Mouse (Mus musculus): ENCODE data around the gene Lrriq4. TPM values are rescaled to one million over a fixed set of nuclear protein-coding genes. Genes with fewer than 3 reads are reported as not detected.

The Lrriq4 gene
- not detected in 2 replicates for polyA plus RNA-seq (2016; fragmentation: Nextera tagmentation; extraction: Ambion mirVana)

DNA sequence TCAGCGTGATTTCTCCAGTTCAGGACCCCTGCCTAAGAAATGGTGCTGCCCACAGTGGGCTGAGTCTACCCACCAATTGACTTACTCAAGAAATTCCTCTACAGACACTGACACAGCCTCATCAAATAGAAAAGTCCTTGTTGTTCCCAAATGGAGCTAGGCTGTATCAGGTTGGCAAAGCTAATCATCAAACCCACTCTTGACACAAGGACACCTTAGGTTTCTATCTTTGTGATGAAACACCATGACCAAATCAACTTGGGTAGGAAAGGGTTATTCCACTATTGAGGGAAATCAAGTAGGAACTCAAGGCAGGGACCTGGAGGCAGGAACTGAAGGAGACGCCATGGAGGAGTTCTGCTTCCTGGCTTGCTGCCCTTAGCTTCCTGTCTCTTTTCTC, at the start of gene Lrriq4:
Lrriq4 (plus strand) TSS at position 301 of the 400 bp plus-strand sequence.
- peaks cover 12% of the 10 kb centered on the region for H3K27me3 ChIP-seq
- no peak within 1 kb of the TSS for H3K4me2 ChIP-seq (replicated peaks)
- WGBS, result 82% methylated on average over 2 of the region's 2 CpGs
- H3K27ac ChIP-seq, result no peak within 1 kb of the TSS
- H3K36me3 ChIP-seq, result no peaks in the 10 kb centered on the region
- no peak within 1 kb of the TSS for H3K4me3 ChIP-seq
- H3K9ac ChIP-seq, result no peak within 1 kb of the TSS
- ATAC-seq (ENCODE audit: low FRiP score), result no peak
- H3K4me1 ChIP-seq, result peaks cover 4% of the 10 kb centered on the region
- H3K9me3 ChIP-seq (replicated peaks), result no peaks in the 10 kb centered on the region

DNA sequence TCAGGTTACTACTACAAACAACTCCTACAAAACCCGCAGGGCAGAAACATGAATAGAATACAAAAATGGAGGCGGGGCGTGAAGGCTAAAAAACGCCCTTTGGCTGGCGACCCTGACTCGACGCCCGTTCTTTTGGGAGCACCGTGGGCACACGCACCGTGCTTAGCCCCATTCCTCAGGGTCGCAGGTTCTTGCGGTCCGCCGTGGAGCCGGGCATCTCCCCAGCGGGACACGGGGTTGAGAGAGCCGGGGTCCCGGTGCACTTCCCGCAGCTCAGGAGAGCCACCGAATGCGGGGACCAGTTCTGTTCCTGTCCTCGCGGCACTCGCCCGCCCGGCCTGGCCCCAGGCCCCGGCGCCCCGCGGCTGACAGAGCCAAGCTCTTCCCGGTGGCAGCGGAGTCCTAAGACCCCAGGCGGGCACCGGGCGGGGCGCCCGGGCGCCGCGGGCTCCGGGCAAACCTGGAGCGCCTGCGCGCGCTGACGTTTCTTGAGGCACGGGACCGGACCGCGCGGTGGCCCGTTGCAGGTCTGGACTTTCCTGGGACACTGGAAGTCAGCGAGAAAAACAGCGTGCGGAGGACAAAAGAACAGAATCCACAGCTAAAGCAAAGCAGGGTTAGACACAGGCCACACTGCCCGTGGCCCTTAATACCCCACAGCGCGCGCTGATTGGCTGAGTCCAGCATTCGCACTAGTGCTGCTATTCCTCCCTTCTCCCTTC, 49.0 kb upstream of the Lrriq4 start:
- peaks cover 4% of the 10 kb centered on the region; the same call in 1 of the 2 replicates for H3K27me3 ChIP-seq
- peak overlapping the region; percentile 83 for H3K27ac ChIP-seq
- H3K4me1 ChIP-seq, result peaks cover 16% of the 10 kb centered on the region
- H3K4me2 ChIP-seq (replicated peaks), result peak overlapping the region; percentile 74
- ATAC-seq (ENCODE audit: low FRiP score), result peak; percentile 82
- peak overlapping the region; percentile 82 for H3K4me3 ChIP-seq
- H3K9ac ChIP-seq, result peak overlapping the region; percentile 87
- WGBS, result under 1% methylated on average over 62 of the region's 62 CpGs
- H3K9me3 ChIP-seq (replicated peaks), result no peaks in the 10 kb centered on the region
- H3K36me3 ChIP-seq, result no peaks in the 10 kb centered on the region

DNA sequence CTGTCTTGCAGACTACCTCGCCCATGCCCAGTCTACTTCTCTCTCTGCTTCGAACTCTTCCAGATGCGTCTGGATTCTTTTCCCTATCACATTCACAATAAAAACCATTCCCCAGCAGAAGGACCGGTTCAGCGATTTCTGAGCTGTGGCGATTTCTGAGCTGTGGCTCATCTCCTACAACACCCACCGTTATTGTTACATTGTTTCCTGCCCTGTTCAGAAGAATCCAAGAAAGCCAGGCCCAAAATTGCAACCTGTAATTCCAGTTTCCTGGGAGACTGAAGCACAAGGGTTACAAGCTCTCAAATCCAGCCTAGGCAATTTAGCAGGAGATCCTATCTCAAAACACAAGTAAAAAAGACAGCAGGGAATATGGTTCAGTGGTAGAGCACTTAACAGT, 47.0 kb upstream of the Lrriq4 start:
- ATAC-seq (ENCODE audit: low FRiP score), result no peak
- Histone ChIP-seq H3K4me1 (peaks cover 20% of the 10 kb centered on the region), H3K4me2 (replicated peaks) (no peak overlapping the region), H3K36me3 (no peaks in the 10 kb centered on the region), H3K9ac (no peak overlapping the region), H3K27me3 (peaks cover 4% of the 10 kb centered on the region; the same call in 1 of the 2 replicates), H3K9me3 (replicated peaks) (no peaks in the 10 kb centered on the region), H3K4me3 (no peak overlapping the region), H3K27ac (no peak overlapping the region)
- WGBS, result 86% methylated on average over 7 of the region's 7 CpGs

DNA sequence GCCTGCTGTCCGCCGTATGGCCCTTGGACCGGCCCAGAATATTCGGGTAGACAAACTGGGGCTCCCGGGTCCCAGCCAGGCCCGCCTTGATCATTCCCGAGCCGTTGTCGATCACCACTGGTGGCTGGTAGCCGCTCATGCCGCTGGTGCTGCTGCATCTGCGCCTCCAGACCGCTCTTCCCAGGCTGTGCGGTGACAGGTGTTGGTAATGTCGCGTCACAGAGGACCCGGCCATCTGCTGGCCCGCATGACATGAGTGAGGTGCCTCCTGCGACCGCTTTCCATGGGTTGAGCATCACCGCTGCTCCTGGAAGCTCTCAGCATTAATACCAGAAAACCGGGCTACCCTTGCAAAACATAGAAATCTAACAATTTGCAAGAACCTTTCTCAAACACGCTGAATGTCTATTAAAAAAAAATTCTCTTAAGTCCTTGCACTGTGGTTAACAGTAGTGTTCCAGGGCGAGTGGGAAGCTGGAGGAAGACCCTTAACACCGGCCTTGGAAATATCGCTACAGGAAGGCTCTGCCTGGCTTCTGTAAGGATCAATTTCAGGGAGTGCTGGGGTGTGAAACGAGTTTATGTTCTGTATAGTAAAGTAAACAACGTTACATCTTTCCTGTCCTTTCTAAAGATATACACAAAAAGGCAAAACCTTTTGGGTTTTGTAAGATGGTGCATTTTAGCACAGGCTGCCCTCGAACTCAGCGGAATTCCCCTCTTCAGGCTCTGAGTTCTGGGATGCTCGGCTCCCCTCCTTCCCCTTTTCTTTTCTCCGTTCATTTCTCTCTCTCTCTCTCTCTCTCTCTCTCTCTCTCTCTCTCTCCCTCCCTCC, 44.4 kb upstream of the Lrriq4 start, which contains the start of gene Actrt3:
Actrt3 (minus strand) TSS at position 229 of the 835 bp plus-strand sequence.
- peaks cover 30% of the 10 kb centered on the region for H3K4me1 ChIP-seq
- peak within 1 kb of the TSS; percentile 48 for H3K27ac ChIP-seq
- peak within 1 kb of the TSS; percentile 81 for H3K4me2 ChIP-seq (replicated peaks)
- peak within 1 kb of the TSS; percentile 60 for H3K9ac ChIP-seq
- WGBS, result 2% methylated on average over 32 of the region's 32 CpGs
- peaks cover 4% of the 10 kb centered on the region; the same call in 1 of the 2 replicates for H3K27me3 ChIP-seq
- H3K9me3 ChIP-seq (replicated peaks), result no peaks in the 10 kb centered on the region
- peaks cover 9% of the 10 kb centered on the region; the same call in 1 of the 2 replicates for H3K36me3 ChIP-seq
- peak within 1 kb of the TSS; percentile 51 for H3K4me3 ChIP-seq
- no peak for ATAC-seq (ENCODE audit: low FRiP score)

DNA sequence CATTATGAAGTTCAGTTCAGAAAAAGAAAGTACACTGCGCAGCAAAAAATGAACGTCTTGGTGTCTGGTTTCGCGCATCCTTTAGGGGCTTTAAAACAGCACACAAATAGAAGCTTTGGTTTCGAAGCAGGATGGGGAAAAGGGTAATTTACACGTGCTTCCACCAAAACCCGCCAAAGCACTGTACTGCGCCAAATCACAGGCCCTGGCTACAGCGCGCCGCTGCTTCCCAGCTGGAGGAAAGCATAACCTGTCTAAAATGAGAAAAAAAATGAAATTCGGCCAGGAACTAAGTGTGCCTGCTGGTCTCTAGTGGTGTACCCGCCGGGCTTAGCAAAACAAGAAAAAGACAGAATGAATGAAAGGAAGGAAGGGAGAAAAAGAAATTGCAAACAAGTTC, 43.6 kb upstream of the Lrriq4 start:
- Histone ChIP-seq H3K27me3 (peaks cover 4% of the 10 kb centered on the region; the same call in 1 of the 2 replicates), H3K4me2 (replicated peaks) (peak overlapping the region; percentile 81), H3K9me3 (replicated peaks) (no peaks in the 10 kb centered on the region), H3K36me3 (peaks cover 11% of the 10 kb centered on the region; the same call in 1 of the 2 replicates), H3K4me1 (peaks cover 29% of the 10 kb centered on the region), H3K27ac (peak overlapping the region; percentile 48), H3K9ac (peak overlapping the region; percentile 43; the same call in 1 of the 2 replicates), H3K4me3 (peak overlapping the region; percentile 51)
- ATAC-seq (ENCODE audit: low FRiP score), result no peak
- WGBS, result 0% methylated on average over 14 of the region's 14 CpGs

DNA sequence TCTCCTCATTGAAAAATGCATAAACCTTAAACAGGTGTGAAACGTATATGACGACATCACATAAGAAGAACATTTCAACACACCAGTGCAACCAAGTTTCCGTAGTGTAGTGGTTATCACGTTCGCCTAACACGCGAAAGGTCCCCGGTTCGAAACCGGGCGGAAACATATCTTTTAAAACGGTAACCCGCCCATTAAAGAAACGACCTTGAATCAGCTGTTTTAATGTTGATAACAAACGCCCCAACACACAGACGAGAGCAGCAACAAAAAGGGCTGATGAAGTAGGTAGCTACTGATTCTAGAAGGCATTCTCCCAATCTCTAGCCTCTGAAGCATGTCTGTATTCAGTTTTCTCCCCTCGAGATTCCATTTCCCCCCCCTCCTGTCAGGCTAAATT, 43.1 kb upstream of the Lrriq4 start:
- peaks cover 12% of the 10 kb centered on the region for H3K36me3 ChIP-seq
- peaks cover 4% of the 10 kb centered on the region; the same call in 1 of the 2 replicates for H3K27me3 ChIP-seq
- H3K4me3 ChIP-seq, result peak overlapping the region; percentile 51
- WGBS, result under 1% methylated on average over 17 of the region's 17 CpGs
- peak overlapping the region; percentile 52; the same call in 1 of the 2 replicates for H3K27ac ChIP-seq
- peaks cover 25% of the 10 kb centered on the region for H3K4me1 ChIP-seq
- peak overlapping the region; percentile 81 for H3K4me2 ChIP-seq (replicated peaks)
- ATAC-seq (ENCODE audit: low FRiP score), result no peak
- no peaks in the 10 kb centered on the region for H3K9me3 ChIP-seq (replicated peaks)
- H3K9ac ChIP-seq, result no peak overlapping the region

DNA sequence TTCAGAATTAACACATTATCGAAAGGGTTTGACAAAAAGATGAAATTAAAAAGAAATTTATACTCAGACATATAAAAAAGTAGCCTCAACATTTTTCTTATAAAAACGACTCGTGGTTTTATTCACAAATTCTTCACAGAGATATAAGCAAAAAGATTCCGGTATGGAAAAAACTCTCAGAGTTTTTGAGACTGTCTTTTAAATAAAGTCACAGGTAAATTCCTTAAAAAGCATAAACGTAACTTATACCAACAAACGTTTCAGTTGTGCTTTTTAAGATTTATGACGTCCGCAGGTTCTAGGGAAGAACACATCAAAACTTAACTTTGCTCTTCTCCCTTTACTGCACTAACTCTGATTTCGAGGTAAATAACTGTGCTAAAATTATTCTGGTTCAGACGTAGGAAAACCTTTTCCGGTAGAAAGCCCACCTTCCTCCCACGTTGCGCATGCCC, 42.7 kb upstream of the Lrriq4 start:
- Histone ChIP-seq H3K36me3 (peaks cover 15% of the 10 kb centered on the region), H3K4me3 (peak overlapping the region; percentile 67), H3K4me2 (replicated peaks) (peak overlapping the region; percentile 81), H3K9ac (peak overlapping the region; percentile 68), H3K9me3 (replicated peaks) (no peaks in the 10 kb centered on the region), H3K27me3 (peaks cover 4% of the 10 kb centered on the region; the same call in 1 of the 2 replicates), H3K27ac (peak overlapping the region; percentile 93), H3K4me1 (peaks cover 25% of the 10 kb centered on the region)
- 1% methylated on average over 13 of the region's 13 CpGs for WGBS
- no peak for ATAC-seq (ENCODE audit: low FRiP score)

DNA sequence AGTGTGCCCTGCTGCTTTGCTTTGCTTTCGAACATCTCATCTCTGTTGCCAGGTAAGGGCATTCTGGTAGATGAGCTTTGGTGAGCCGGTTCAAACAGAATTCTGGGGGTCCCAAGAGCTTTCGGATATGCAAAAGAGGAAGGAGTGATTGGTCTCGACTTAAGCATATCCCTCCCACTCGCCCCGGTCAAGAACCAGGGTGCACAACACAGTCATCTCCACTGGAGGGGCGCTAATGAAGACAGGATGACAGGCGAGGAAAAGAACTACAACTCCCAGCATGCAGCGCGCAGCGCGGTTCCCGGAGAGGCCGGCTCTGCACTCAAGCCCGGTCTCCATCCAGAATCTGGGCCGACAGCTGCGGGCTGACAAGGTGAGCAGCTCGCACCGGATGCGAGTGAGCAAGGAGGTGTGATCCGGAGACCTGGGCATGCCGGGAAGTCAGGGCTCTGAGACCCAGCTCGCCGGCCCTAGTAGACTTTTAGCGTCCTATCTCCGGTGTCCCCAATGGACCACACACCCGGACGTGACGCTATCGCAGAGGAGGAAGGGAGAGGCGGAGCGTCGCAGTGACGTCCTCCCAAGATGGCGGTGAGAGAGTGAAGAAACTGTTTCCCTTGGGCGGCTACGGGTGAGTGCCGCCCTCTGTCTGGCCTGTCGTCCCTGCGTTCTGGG, 42.1 kb upstream of the Lrriq4 start, which contains the start of gene Mynn:
Mynn (plus strand) TSS at position 1 of the 675 bp plus-strand sequence.
- peak within 1 kb of the TSS; percentile 93 for H3K27ac ChIP-seq
- peaks cover 4% of the 10 kb centered on the region; the same call in 1 of the 2 replicates for H3K27me3 ChIP-seq
- H3K36me3 ChIP-seq, result peaks cover 18% of the 10 kb centered on the region
- H3K9me3 ChIP-seq (replicated peaks), result no peaks in the 10 kb centered on the region
- H3K4me3 ChIP-seq, result peak within 1 kb of the TSS; percentile 67
- peak; percentile 96 for ATAC-seq (ENCODE audit: low FRiP score)
- H3K4me1 ChIP-seq, result peaks cover 25% of the 10 kb centered on the region
- H3K4me2 ChIP-seq (replicated peaks), result peak within 1 kb of the TSS; percentile 81
- WGBS, result under 1% methylated on average over 40 of the region's 40 CpGs
- H3K9ac ChIP-seq, result peak within 1 kb of the TSS; percentile 68

DNA sequence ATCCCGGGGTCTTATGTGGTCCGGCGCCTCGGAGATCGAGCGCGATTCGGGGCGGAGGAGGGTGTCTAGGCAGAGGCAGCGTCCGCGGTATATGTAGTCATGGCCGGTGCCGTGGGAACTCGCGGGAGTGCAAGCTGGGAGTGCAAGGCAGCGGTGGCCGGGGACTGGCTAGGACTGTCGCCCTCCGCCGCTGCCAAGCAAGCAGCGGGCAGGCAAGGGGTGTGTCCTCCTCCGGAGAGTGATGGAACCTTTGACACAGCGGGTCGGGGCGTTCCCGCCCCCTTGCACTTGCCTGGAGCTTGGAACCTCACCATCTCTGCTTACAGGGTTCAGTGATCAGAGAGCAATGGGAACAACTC, 41.6 kb upstream of the Lrriq4 start:
- Histone ChIP-seq H3K27me3 (peaks cover 4% of the 10 kb centered on the region; the same call in 1 of the 2 replicates), H3K9me3 (replicated peaks) (no peaks in the 10 kb centered on the region), H3K27ac (peak overlapping the region; percentile 93), H3K36me3 (peaks cover 23% of the 10 kb centered on the region), H3K9ac (peak overlapping the region; percentile 68), H3K4me1 (peaks cover 25% of the 10 kb centered on the region), H3K4me2 (replicated peaks) (peak overlapping the region; percentile 68), H3K4me3 (peak overlapping the region; percentile 67)
- peak; percentile 67; the same call in 1 of the 2 replicates for ATAC-seq (ENCODE audit: low FRiP score)
- 0% methylated on average over 27 of the region's 27 CpGs for WGBS

DNA sequence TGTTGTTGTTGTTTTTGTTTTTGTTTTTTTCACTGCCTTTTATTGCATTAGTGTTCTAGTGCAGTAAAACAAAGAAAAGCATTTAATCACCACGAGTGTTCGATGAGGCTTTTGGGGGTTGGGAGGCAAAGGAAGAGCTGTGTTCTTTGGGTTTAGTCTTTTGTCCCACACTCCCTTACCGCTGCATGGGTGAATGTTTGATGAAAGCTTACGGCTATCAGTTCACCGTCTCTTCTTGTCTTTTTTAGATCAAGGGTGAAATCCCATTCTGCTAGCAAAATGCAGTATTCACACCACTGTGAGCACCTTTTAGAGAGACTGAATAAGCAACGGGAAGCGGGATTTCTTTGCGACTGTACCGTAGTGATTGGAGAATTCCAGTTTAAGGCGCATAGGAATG, 41.1 kb upstream of the Lrriq4 start:
- Histone ChIP-seq H3K27ac (no peak overlapping the region; the same call in 1 of the 2 replicates), H3K4me1 (peaks cover 25% of the 10 kb centered on the region), H3K4me2 (replicated peaks) (peak overlapping the region; percentile 68), H3K4me3 (peak overlapping the region; percentile 67), H3K9me3 (replicated peaks) (no peaks in the 10 kb centered on the region), H3K27me3 (peaks cover 3% of the 10 kb centered on the region; the same call in 1 of the 2 replicates), H3K9ac (peak overlapping the region; percentile 68), H3K36me3 (peaks cover 26% of the 10 kb centered on the region)
- whole genome bisulfite sequencing, result 41% methylated on average over 10 of the region's 10 CpGs
- ATAC-seq (ENCODE audit: low FRiP score), result no peak

DNA sequence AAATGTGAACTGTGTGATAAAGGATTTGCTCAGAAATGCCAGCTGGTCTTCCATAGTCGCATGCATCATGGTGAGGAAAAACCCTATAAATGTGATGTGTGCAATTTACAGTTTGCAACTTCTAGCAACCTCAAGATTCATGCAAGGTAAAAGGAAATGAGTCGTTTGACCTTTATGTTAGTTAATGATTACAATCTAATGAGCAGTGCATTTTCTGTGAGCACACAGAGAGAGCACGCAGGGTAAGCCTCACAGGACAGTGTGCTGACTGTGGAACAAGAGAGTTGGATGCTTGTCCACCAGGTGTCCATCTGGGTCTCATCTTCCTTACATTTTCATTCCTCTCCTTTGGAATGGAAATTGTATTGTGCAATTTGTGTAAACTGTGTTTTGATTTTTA, 35.3 kb upstream of the Lrriq4 start:
- no peak overlapping the region for H3K9ac ChIP-seq
- H3K9me3 ChIP-seq (replicated peaks), result no peaks in the 10 kb centered on the region
- no peak overlapping the region for H3K27ac ChIP-seq
- H3K36me3 ChIP-seq, result peaks cover 64% of the 10 kb centered on the region
- 90% methylated on average over 3 of the region's 3 CpGs for WGBS
- ATAC-seq (ENCODE audit: low FRiP score), result no peak
- no peak overlapping the region for H3K4me3 ChIP-seq
- 0 out of 2 replicates have a peak, but pooled peaks cover 2% of the 10 kb centered on the region for H3K4me1 ChIP-seq
- H3K4me2 ChIP-seq (replicated peaks), result no peak overlapping the region
- no peaks in the 10 kb centered on the region for H3K27me3 ChIP-seq

All from hindbrain, embryonic 12.5 days (tissue).